Mouse (Mus musculus) thymus, adult 2 months (tissue): ENCODE results near the gene Arih2. TPM values are rescaled to one million over a fixed set of nuclear protein-coding genes. Genes with fewer than 3 reads are reported as not detected.

ENCODE experiments used
- DNase-seq: peaks from one replicate; pipeline ENCODE4 v3.0.0; 2021
- H3K27ac ChIP-seq: fragments of 200-500 bp; 2 replicates; pipeline ENCODE4 v1.5.1; 2012; ENCODE audit warnings: low read length, control low read depth; ENCODE audit not compliant: control insufficient read depth, insufficient read depth
- H3K27me3 ChIP-seq: fragments of 200-500 bp; 2 replicates; pipeline ENCODE4 v1.6.1; 2012; ENCODE audit warnings: mild to moderate bottlenecking, low read length, moderate library complexity, mixed read lengths; ENCODE audit not compliant: control insufficient read depth, insufficient read depth
- H3K36me3 ChIP-seq: fragments of 200-500 bp; 2 replicates; pipeline ENCODE4 v1.6.1; 2012; ENCODE audit warnings: mild to moderate bottlenecking, low read length, moderate library complexity; ENCODE audit not compliant: control insufficient read depth, insufficient read depth
- H3K4me1 ChIP-seq: fragments of 200-500 bp; replicated peaks from 2 replicates; pipeline ENCODE4 v1.6.1; 2012; ENCODE audit warnings: low read length; ENCODE audit not compliant: control insufficient read depth, insufficient read depth
- H3K4me3 ChIP-seq: fragments of 200-500 bp; 2 replicates; pipeline ENCODE4 v1.5.1; 2012; ENCODE audit warnings: mild to moderate bottlenecking, low read length, control low read depth, moderate library complexity; ENCODE audit not compliant: control insufficient read depth, insufficient read depth
- CTCF ChIP-seq: fragments of 200-500 bp; IDR thresholded peaks from 2 replicates; pipeline ENCODE4 v1.5.1; 2012; ENCODE audit warnings: mild to moderate bottlenecking, control low read depth, low read length, moderate library complexity, borderline replicate concordance; ENCODE audit not compliant: control insufficient read depth, poor library complexity, insufficient read depth; ENCODE audit errors: extremely low read depth
- POLR2A ChIP-seq: fragments of 200-500 bp; IDR thresholded peaks from 2 replicates; pipeline ENCODE4 v1.6.1; 2012; ENCODE audit warnings: mild to moderate bottlenecking, low read length, control low read depth, moderate library complexity; ENCODE audit not compliant: control insufficient read depth, poor library complexity, insufficient read depth; ENCODE audit errors: extremely low read depth
- WGBS: fragments of 180-500 bp; shearing (Covaris S2); methylation state at CpG from one replicate; pipeline ENCODE4 v1.1.7; 2018; 5-methylcytosine and 5-hydroxymethylcytosine counted together
- polyA plus RNA-seq: library from polyadenylated mRNA; depleted of rRNA; stranded (reverse); fragments of >200 nt; gene quantifications from 2 replicates; pipeline ENCODE4 v1.2.3, GENCODE M21; 2012; rRNA removed

Arih2 gene
- polyA plus RNA-seq, 1 experiment, result 63.0 TPM

GRCm38 (mm10) chr9:108564131-108564530 is 85.1 kb downstream of the Arih2 start:
- no peak for TF ChIP-seq CTCF
- TF ChIP-seq POLR2A, result no peak
- DNase-seq, result no peak
- WGBS, result 91% methylated on average over 7 of the region's 7 CpGs
- no peaks in the 10 kb centered on the region for H3K27me3 ChIP-seq
- H3K36me3 ChIP-seq, result peaks cover 8% of the 10 kb centered on the region
- no peak overlapping the region for H3K4me3 ChIP-seq
- H3K4me1 ChIP-seq, result peaks cover 23% of the 10 kb centered on the region
- no peak overlapping the region for H3K27ac ChIP-seq

- Histone ChIP-seq H3K27me3 (no peaks in the 10 kb centered on the region), H3K4me1 (peaks cover 21% of the 10 kb centered on the region), H3K36me3 (peaks cover 11% of the 10 kb centered on the region), H3K4me3 (no peak overlapping the region), H3K27ac (no peak overlapping the region)
- WGBS, result 95% methylated on average over 8 of the region's 8 CpGs
- TF ChIP-seq POLR2A, result no peak
- no peak for TF ChIP-seq CTCF
- no peak for DNase-seq
Observed at GRCm38 (mm10) chr9:108563671-108564070, 85.5 kb downstream of the Arih2 start.

- Histone ChIP-seq H3K27me3 (no peaks in the 10 kb centered on the region), H3K4me1 (peaks cover 6% of the 10 kb centered on the region), H3K4me3 (peak within 1 kb of the TSS; percentile 53), H3K27ac (no peak within 1 kb of the TSS), H3K36me3 (peaks cover 37% of the 10 kb centered on the region)
- peak; percentile 92 for DNase-seq
- TF ChIP-seq POLR2A (peak; percentile 94), CTCF (peak; percentile 33; the same call in 1 of the 2 replicates)
- WGBS, result under 1% methylated on average over 53 of the region's 53 CpGs
Observed at GRCm38 (mm10) chr9:108560227-108560841, 88.9 kb downstream of the Arih2 start, which contains the start of gene Impdh2. TSS of gene Impdh2 (plus strand) at chr9:108560286.

- 95% methylated on average over 4 of the region's 4 CpGs for WGBS
- Histone ChIP-seq H3K27me3 (no peaks in the 10 kb centered on the region), H3K27ac (no peak overlapping the region), H3K4me3 (no peak overlapping the region), H3K36me3 (peaks cover 47% of the 10 kb centered on the region), H3K4me1 (peaks cover 6% of the 10 kb centered on the region)
- no peak for DNase-seq
- TF ChIP-seq POLR2A, result no peak
- TF ChIP-seq CTCF, result no peak
Observed at GRCm38 (mm10) chr9:108559169-108559568, 90.0 kb downstream of the Arih2 start.

Other genes with a start within 250 kb of the Arih2 start
- gene Ccdc36, start 220.9 kb downstream of the Arih2 start, polyA plus RNA-seq, result 0.09 and 0.12 TPM in 2 replicates
- not detected in 2 replicates for gene BC048562, start 212.9 kb downstream of the Arih2 start, polyA plus RNA-seq
- 39.6 and 40.2 TPM in 2 replicates for gene Ccdc71, start 188.9 kb downstream of the Arih2 start, polyA plus RNA-seq
- 16.9 and 21.0 TPM in 2 replicates for gene Klhdc8b, start 187.8 kb downstream of the Arih2 start, polyA plus RNA-seq
- 16.1 and 33.7 TPM in 2 replicates for gene Lamb2, start 169.7 kb downstream of the Arih2 start, polyA plus RNA-seq
- 318 and 335 TPM in 2 replicates for gene Usp19, start 158.8 kb downstream of the Arih2 start, polyA plus RNA-seq
- gene Qars, start 141.7 kb downstream of the Arih2 start, polyA plus RNA-seq, result 376 and 382 TPM in 2 replicates
- 200 and 225 TPM in 2 replicates for gene Qrich1, start 132.6 kb downstream of the Arih2 start, polyA plus RNA-seq
- 160 and 200 TPM in 2 replicates for gene Impdh2, start 89.1 kb downstream of the Arih2 start, polyA plus RNA-seq
- 65.5 and 74.2 TPM in 2 replicates for gene Ndufaf3, start 82.0 kb downstream of the Arih2 start, polyA plus RNA-seq
- 418 and 504 TPM in 2 replicates for gene Dalrd3, start 79.5 kb downstream of the Arih2 start, polyA plus RNA-seq
- 106 and 112 TPM in 2 replicates for gene Wdr6, start 70.6 kb downstream of the Arih2 start, polyA plus RNA-seq
- gene P4htm, start 51.7 kb downstream of the Arih2 start, polyA plus RNA-seq, result 6.6 and 10.5 TPM in 2 replicates
- gene Slc25a20, start 12.7 kb upstream of the Arih2 start, polyA plus RNA-seq, result 19.8 and 24.7 TPM in 2 replicates
- 5.7 and 5.8 TPM in 2 replicates for gene Prkar2a, start 39.9 kb upstream of the Arih2 start, polyA plus RNA-seq
- gene Ip6k2, start 134.4 kb upstream of the Arih2 start, polyA plus RNA-seq, result 148 and 163 TPM in 2 replicates
- 24.4 and 30.0 TPM in 2 replicates for gene Nckipsd, start 159.0 kb upstream of the Arih2 start, polyA plus RNA-seq
- 0.09 and 0.26 TPM in 2 replicates for gene Celsr3, start 176.9 kb upstream of the Arih2 start, polyA plus RNA-seq
- gene Slc26a6, start 203.9 kb upstream of the Arih2 start, polyA plus RNA-seq, result 29.4 and 38.2 TPM in 2 replicates